Mouse (Mus musculus): ENCODE results near the gene Olfr854. TPM values are rescaled to one million over a fixed set of nuclear protein-coding genes. Genes with fewer than 3 reads are reported as not detected.

Olfr854 gene
- polyA plus RNA-seq (2015; fragmentation: Nextera tagmentation; extraction: Ambion mirVana) = not detected in 2 replicates

DNA sequence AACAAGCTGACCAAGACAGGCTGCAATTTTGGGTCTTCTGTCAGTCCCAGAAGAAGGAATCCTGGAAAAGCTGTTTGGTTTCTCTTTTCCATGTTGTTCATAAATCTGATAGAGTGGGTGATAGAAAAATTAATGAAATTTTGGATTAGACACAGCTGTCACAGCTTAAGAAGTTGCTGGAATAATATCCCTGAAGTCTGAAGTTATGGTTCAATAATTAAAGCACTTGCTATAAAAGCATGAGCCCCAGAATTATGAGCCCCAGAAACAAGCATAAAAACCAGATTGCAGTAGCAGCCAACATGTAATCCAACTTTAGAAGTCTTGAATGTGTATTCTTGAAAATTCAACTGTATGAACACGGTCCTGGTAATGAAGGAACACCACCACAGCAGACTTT lies at the start of gene Olfr854:
TSS of gene Olfr854 (minus strand) at position 101 of the 400 bp plus-strand sequence.

DNA sequence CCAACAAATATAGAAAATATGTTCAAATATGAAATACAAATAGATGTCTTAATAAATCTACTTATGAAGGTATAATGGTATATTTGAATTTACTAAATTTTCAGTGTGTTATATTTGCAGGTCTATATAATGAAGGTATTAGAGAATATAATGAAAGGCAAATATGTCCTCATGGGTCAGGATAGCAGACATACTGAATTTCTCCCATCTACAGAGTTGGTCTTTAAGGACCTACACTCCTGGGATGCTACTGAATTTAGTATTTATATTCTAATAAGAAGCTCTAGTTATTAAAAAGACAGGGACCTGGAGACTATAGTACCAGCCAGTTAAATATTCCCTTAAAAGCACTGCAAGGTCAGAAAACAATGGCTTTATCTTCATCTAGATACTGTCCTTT lies 15.1 kb upstream of the Olfr854 start, which contains the start of gene Olfr855:
TSS of gene Olfr855 (plus strand) at position 301 of the 400 bp plus-strand sequence.

DNA sequence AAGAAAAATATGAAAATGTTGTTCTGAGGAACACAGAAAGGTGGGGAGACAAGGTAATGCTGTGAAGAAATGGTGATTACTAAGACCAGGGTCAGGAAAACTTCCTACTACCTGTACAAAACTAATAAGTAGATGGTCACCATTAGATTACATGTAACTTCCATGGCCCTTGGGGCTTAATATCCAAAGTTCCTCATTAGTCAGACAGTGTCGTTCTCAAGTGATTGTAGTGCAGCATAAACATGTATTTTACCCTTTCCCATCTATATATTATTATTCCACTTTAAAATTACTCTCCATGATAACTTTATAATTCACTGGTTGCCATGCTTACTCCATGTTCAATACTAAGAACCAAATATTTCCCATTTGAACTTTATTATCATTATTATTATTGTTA lies 26.2 kb downstream of the Olfr854 start, which contains the start of gene Olfr853:
TSS of gene Olfr853 (minus strand) at position 101 of the 400 bp plus-strand sequence.

Other genes with a start within 250 kb of the Olfr854 start
- gene Olfr845, start 230.9 kb downstream of the Olfr854 start, polyA plus RNA-seq (2015; fragmentation: Nextera tagmentation; extraction: Ambion mirVana) = not detected in 2 replicates
- not detected in 2 replicates for gene Olfr846, start 203.4 kb downstream of the Olfr854 start, polyA plus RNA-seq (2015; fragmentation: Nextera tagmentation; extraction: Ambion mirVana)
- not detected in 2 replicates for gene Olfr847, start 188.7 kb downstream of the Olfr854 start, polyA plus RNA-seq (2015; fragmentation: Nextera tagmentation; extraction: Ambion mirVana)
- not detected in 2 replicates for gene Olfr849, start 127.1 kb downstream of the Olfr854 start, polyA plus RNA-seq (2015; fragmentation: Nextera tagmentation; extraction: Ambion mirVana)
- not detected in 2 replicates for gene Olfr850, start 89.1 kb downstream of the Olfr854 start, polyA plus RNA-seq (2015; fragmentation: Nextera tagmentation; extraction: Ambion mirVana)
- not detected in 2 replicates for gene Olfr851, start 74.1 kb downstream of the Olfr854 start, polyA plus RNA-seq (2015; fragmentation: Nextera tagmentation; extraction: Ambion mirVana)
- not detected in 2 replicates for gene Olfr853, start 26.3 kb downstream of the Olfr854 start, polyA plus RNA-seq (2015; fragmentation: Nextera tagmentation; extraction: Ambion mirVana)
- not detected in 2 replicates for gene Olfr855, start 15.2 kb upstream of the Olfr854 start, polyA plus RNA-seq (2015; fragmentation: Nextera tagmentation; extraction: Ambion mirVana)
- 8.4 and 9.3 TPM in 2 replicates for gene Zfp317, start 54.7 kb upstream of the Olfr854 start, polyA plus RNA-seq (2015; fragmentation: Nextera tagmentation; extraction: Ambion mirVana)
- gene Olfr857, start 142.1 kb upstream of the Olfr854 start, polyA plus RNA-seq (2015; fragmentation: Nextera tagmentation; extraction: Ambion mirVana) = not detected in 2 replicates
- not detected in 2 replicates for gene Olfr58, start 212.9 kb upstream of the Olfr854 start, polyA plus RNA-seq (2015; fragmentation: Nextera tagmentation; extraction: Ambion mirVana)
- gene Olfr859, start 237.5 kb upstream of the Olfr854 start, polyA plus RNA-seq (2015; fragmentation: Nextera tagmentation; extraction: Ambion mirVana) = not detected in 2 replicates